Mouse (Mus musculus) kidney, adult 2 months (tissue): ENCODE results near the gene Selenon.

Experiments used
- CTCF ChIP-seq: fragments of 200-500 bp; conservative IDR thresholded peaks from 2 replicates; pipeline ENCODE4 v1.5.1; 2011; ENCODE audit warnings: low read depth, mild to moderate bottlenecking, control low read depth, low read length, moderate library complexity, mixed read lengths; ENCODE audit not compliant: insufficient read depth, insufficient read length
- POLR2A ChIP-seq: fragments of 200-500 bp; IDR thresholded peaks from one replicate; pipeline ENCODE4 v1.6.1; 2011; ENCODE audit warnings: low read depth, low read length, control low read depth

DNA sequence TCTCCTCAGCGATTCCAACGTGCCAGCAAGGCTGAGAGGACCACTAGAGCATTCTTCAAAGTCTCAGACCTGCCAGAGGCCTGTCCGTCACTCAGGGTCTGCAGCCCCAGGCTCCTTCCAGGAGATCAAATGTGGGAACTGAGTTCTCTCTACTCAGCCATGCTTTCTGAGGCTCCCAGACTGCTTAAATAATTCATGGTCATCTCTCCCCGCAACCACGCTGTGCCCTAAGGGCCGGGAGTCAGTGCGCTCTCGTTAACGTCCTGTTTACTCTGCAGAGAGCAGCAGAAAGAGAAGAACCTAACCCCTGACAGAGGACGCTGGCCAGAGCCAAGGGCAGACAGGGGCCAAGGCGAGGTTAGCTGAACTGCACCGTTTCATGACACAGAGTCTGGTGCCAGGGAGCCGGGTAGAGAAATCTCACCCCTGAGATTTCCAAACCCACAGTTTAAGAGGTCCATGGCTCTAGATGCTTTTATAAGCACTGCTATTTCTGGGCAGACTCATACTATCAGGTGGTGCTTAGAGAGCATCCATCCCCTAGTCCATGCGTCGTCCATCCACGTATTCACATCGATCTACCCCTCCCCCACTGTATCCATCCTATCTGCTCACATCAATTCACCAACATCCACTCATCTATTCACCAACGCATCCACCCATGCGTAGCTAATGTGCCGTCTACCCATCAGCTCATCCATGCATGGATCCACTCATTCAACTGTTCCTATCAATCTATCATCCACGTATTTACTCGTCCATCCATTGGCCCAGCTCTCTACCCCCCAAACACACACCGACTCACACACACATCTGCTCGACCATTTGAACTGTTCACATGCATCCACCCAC lies 20.7 kb upstream of the Selenon start:
- TF ChIP-seq POLR2A (no peak), CTCF (no peak)
